Mouse (Mus musculus) forebrain, embryonic 15.5 days (tissue): Measurements from ENCODE around the gene Zfp523. TPM values are rescaled to one million over a fixed set of nuclear protein-coding genes. Genes with fewer than 3 reads are reported as not detected.

Experiments
- ATAC-seq: fragments of 200-750 bp; cut with Nextera tagmentation; replicated peaks from 2 replicates; pipeline ENCODE4 v1.8.0; 2017; ENCODE audit warnings: mild to moderate bottlenecking, moderate TSS enrichment, moderate library complexity
- H3K27ac ChIP-seq: fragments of 300-500 bp; sonication (generic); replicated peaks from 2 replicates; pipeline ENCODE4 v1.5.1; 2015; ENCODE audit warnings: mild to moderate bottlenecking, inconsistent platforms
- H3K27me3 ChIP-seq: fragments of 300-500 bp; sonication (generic); 2 replicates; pipeline ENCODE4 v1.6.1; 2015; ENCODE audit warnings: inconsistent platforms
- H3K36me3 ChIP-seq: fragments of 300-500 bp; sonication (generic); 2 replicates; pipeline ENCODE4 v1.6.1; 2015; ENCODE audit warnings: mild to moderate bottlenecking, inconsistent platforms
- H3K4me1 ChIP-seq: fragments of 300-500 bp; sonication (generic); 2 replicates; pipeline ENCODE4 v1.6.1; 2015; ENCODE audit warnings: inconsistent platforms
- H3K4me2 ChIP-seq: fragments of 300-500 bp; sonication (generic); replicated peaks from 2 replicates; pipeline ENCODE4 v1.6.1; 2015; ENCODE audit warnings: mild to moderate bottlenecking, inconsistent platforms
- H3K4me3 ChIP-seq: fragments of 300-500 bp; sonication (generic); 2 replicates; pipeline ENCODE4 v1.5.1; 2015; ENCODE audit warnings: mild to moderate bottlenecking, inconsistent platforms
- H3K9ac ChIP-seq: fragments of 300-500 bp; sonication (generic); replicated peaks from 2 replicates; pipeline ENCODE4 v1.6.1; 2015; ENCODE audit warnings: mild to moderate bottlenecking, inconsistent platforms
- H3K9me3 ChIP-seq: fragments of 300-500 bp; sonication (generic); 2 replicates; pipeline ENCODE4 v1.6.1; 2016; ENCODE audit warnings: inconsistent platforms
- WGBS: fragments of 180-500 bp; shearing (Covaris S2); methylation state at CpG from one replicate; pipeline ENCODE4 v1.1.7; 2015; ENCODE audit warnings: mixed read lengths; 5-methylcytosine and 5-hydroxymethylcytosine counted together
- polyA plus RNA-seq: library from polyadenylated mRNA; unstranded; fragments of >200 nt; fragmentation: Nextera tagmentation; extraction: Ambion mirVana; gene quantifications from 2 replicates; pipeline ENCODE4 v1.2.1, GENCODE M21; 2015

Zfp523 gene
- 39.6 and 40.7 TPM in 2 replicates for polyA plus RNA-seq

- under 1% methylated on average over 80 of the region's 82 CpGs for WGBS
- Histone ChIP-seq H3K4me3 (peak within 1 kb of the TSS; percentile 96), H3K4me1 (peaks cover 31% of the 10 kb centered on the region), H3K27ac (peak within 1 kb of the TSS; percentile 91), H3K4me2 (peak within 1 kb of the TSS; percentile 86), H3K9ac (peak within 1 kb of the TSS; percentile 96), H3K27me3 (no peaks in the 10 kb centered on the region), H3K9me3 (no peaks in the 10 kb centered on the region), H3K36me3 (no peaks in the 10 kb centered on the region)
- peak; percentile 84 for ATAC-seq
Observed at GRCm38 (mm10) chr17:28176775-28177539, at the start of gene Zfp523. Gene Zfp523, plus strand, starts transcription at chr17:28177129.

- no peaks in the 10 kb centered on the region for H3K36me3 ChIP-seq
- no peak overlapping the region for H3K4me2 ChIP-seq
- ATAC-seq, result no peak
- H3K9me3 ChIP-seq, result no peaks in the 10 kb centered on the region
- peaks cover 4% of the 10 kb centered on the region; the same call in 1 of the 2 replicates for H3K4me1 ChIP-seq
- no peak overlapping the region for H3K27ac ChIP-seq
- no peaks in the 10 kb centered on the region for H3K27me3 ChIP-seq
- 88% methylated on average over 5 of the region's 5 CpGs for WGBS
- no peak overlapping the region for H3K4me3 ChIP-seq
- H3K9ac ChIP-seq, result no peak overlapping the region
Observed at GRCm38 (mm10) chr17:28129796-28130195, 47.1 kb upstream of the Zfp523 start.

- Histone ChIP-seq H3K27ac (no peak overlapping the region), H3K4me2 (no peak overlapping the region), H3K4me3 (no peak overlapping the region), H3K9ac (no peak overlapping the region), H3K36me3 (no peaks in the 10 kb centered on the region), H3K9me3 (no peaks in the 10 kb centered on the region), H3K27me3 (no peaks in the 10 kb centered on the region), H3K4me1 (peaks cover 4% of the 10 kb centered on the region; the same call in 1 of the 2 replicates)
- ATAC-seq, result no peak
- 66% methylated on average over 5 of the region's 5 CpGs for WGBS
Observed at GRCm38 (mm10) chr17:28130391-28131125, 46.4 kb upstream of the Zfp523 start.

- Histone ChIP-seq H3K4me2 (no peak overlapping the region), H3K36me3 (no peaks in the 10 kb centered on the region), H3K4me3 (no peak overlapping the region), H3K27ac (no peak overlapping the region), H3K4me1 (peaks cover 6% of the 10 kb centered on the region), H3K9me3 (no peaks in the 10 kb centered on the region), H3K9ac (no peak overlapping the region), H3K27me3 (no peaks in the 10 kb centered on the region)
- ATAC-seq, result no peak
Observed at GRCm38 (mm10) chr17:28131156-28131555, 45.8 kb upstream of the Zfp523 start.

DNA sequence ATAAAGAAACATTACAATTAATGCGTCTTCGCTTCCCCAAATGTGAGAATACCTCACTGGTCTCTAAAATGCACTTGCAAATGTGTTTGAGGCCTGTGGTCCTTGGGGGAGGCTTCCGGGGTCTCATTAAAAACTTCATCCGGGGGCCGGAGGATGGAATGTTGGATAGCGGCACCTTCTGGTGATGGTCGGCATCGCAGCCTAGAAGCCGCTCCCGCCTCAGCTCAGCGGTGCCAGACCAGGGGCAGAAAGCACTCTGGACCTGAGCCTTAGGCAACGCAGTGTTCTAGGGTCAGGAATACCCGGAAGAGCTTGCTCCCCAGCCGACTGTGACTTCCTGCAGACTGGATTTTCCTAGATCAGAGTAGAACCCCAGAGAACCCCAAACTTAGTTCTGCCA lies 43.7 kb upstream of the Zfp523 start:
- ATAC-seq, result no peak
- no peaks in the 10 kb centered on the region for H3K9me3 ChIP-seq
- no peak overlapping the region for H3K27ac ChIP-seq
- no peak overlapping the region for H3K9ac ChIP-seq
- WGBS, result 4% methylated on average over 14 of the region's 14 CpGs
- no peak overlapping the region for H3K4me3 ChIP-seq
- peak overlapping the region; percentile 21; the same call in 1 of the 2 replicates for H3K4me2 ChIP-seq
- peaks cover 11% of the 10 kb centered on the region for H3K4me1 ChIP-seq
- H3K27me3 ChIP-seq, result no peaks in the 10 kb centered on the region
- no peaks in the 10 kb centered on the region for H3K36me3 ChIP-seq

DNA sequence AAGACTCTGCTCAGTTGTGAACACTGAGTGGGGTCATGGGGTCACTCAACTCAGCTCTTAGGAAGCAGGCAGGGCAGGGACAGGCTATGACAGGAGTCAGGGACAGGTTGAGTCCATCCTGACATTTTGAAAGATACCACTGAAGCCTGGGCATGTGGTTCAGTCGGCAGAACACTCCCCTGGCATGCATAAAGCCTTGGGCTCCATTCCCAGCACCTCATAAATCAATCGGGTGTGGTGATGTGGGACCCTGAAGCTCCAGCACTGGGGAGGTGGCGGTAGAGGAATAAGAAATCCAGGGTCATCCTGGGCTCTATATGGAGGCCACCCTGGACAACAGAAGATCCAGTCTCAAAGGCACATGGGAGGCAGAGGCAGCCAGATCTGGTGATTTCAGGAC lies 41.4 kb upstream of the Zfp523 start:
- peaks cover 15% of the 10 kb centered on the region for H3K4me1 ChIP-seq
- H3K36me3 ChIP-seq, result no peaks in the 10 kb centered on the region
- H3K27me3 ChIP-seq, result no peaks in the 10 kb centered on the region
- no peak overlapping the region for H3K27ac ChIP-seq
- WGBS, result 72% methylated on average over 3 of the region's 3 CpGs
- H3K9me3 ChIP-seq, result no peaks in the 10 kb centered on the region
- H3K9ac ChIP-seq, result no peak overlapping the region
- no peak for ATAC-seq
- no peak overlapping the region for H3K4me2 ChIP-seq
- no peak overlapping the region for H3K4me3 ChIP-seq

DNA sequence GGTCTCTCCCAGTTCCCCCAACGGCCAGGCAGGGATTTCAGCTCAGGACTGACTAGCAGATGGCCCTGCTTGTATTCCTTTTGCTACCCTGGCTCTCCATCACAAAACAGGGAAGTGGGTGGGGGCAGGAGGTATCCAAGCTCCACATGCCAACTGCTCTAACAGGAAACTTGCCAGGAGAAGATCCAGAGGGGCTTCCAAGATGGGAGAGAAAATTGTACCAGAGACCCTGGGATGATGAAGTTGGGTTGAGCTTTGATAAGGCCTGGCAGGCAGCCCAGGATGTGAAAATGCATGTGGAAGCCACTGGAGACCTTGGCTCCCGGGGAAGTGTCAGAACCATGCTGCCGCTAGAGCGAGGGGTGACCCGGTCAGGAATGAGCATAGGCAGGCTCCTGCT lies 40.7 kb upstream of the Zfp523 start:
- no peak overlapping the region; the same call in 1 of the 2 replicates for H3K27ac ChIP-seq

DNA sequence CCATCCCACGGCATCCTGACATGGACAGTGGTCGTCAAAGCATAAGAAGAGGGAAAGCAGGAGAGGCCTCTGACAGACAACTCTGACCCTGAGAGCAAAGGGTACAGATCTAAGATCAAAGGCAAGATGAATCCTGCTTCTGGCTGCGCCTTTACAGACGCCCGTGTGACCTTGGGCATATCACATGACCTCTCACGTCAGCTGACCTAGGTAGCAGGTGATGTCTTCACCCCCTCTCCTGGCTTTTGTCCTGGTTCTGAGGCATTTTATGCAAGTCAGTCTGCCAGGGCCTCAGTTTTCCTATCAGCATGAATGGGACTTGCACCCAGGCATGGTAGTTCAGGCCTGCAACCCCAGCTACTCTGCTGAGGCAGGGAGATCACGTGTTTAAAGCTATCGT lies 38.9 kb upstream of the Zfp523 start:
- no peak overlapping the region for H3K27ac ChIP-seq
- no peaks in the 10 kb centered on the region for H3K9me3 ChIP-seq
- WGBS, result 90% methylated on average over 8 of the region's 8 CpGs
- no peaks in the 10 kb centered on the region for H3K36me3 ChIP-seq
- ATAC-seq, result no peak
- H3K4me3 ChIP-seq, result no peak overlapping the region
- H3K4me2 ChIP-seq, result no peak overlapping the region
- peaks cover 35% of the 10 kb centered on the region for H3K4me1 ChIP-seq
- no peaks in the 10 kb centered on the region for H3K27me3 ChIP-seq
- no peak overlapping the region for H3K9ac ChIP-seq

More for the DNA sequence above, 40.7 kb upstream of the Zfp523 start:
- 39% methylated on average over 5 of the region's 5 CpGs for WGBS
- ATAC-seq, result no peak
- no peak overlapping the region for H3K4me3 ChIP-seq
- H3K27me3 ChIP-seq, result no peaks in the 10 kb centered on the region
- H3K36me3 ChIP-seq, result no peaks in the 10 kb centered on the region
- no peak overlapping the region for H3K9ac ChIP-seq
- peaks cover 23% of the 10 kb centered on the region for H3K4me1 ChIP-seq
- no peak overlapping the region for H3K4me2 ChIP-seq
- no peaks in the 10 kb centered on the region for H3K9me3 ChIP-seq

DNA sequence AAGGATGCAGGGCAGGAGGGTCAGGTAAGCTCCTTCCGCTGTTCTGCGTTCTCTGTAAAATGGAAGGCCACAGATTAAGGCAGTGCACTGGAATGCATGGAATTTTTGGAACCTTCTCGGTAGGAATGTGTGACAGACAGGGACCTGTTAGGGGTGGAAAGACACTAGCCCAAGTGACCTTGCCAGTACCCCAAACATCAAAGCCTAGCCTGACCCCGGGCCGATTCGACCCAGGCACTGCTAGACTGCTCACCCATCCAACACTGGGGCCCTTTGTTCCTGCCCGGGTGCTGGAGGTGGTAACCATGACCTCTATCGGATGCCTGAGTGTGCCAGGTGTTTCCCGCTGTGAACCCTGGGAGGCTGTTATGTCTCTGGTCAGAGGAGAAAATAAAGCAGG lies 38.2 kb upstream of the Zfp523 start:
- H3K9ac ChIP-seq, result no peak overlapping the region
- no peaks in the 10 kb centered on the region for H3K9me3 ChIP-seq
- H3K36me3 ChIP-seq, result no peaks in the 10 kb centered on the region
- H3K4me2 ChIP-seq, result no peak overlapping the region
- H3K4me1 ChIP-seq, result peaks cover 40% of the 10 kb centered on the region
- no peak overlapping the region for H3K4me3 ChIP-seq
- no peak for ATAC-seq
- no peaks in the 10 kb centered on the region for H3K27me3 ChIP-seq
- 84% methylated on average over 9 of the region's 9 CpGs for WGBS
- H3K27ac ChIP-seq, result no peak overlapping the region

GRCm38 (mm10) chr17:28140431-28141204 lies 36.3 kb upstream of the Zfp523 start:
- 19% methylated on average over 13 of the region's 13 CpGs for WGBS
- peaks cover 56% of the 10 kb centered on the region for H3K4me1 ChIP-seq
- H3K4me3 ChIP-seq, result peak overlapping the region; percentile 87; the same call in 1 of the 2 replicates
- no peak for ATAC-seq
- H3K27ac ChIP-seq, result peak overlapping the region; percentile 89; the same call in 1 of the 2 replicates
- no peaks in the 10 kb centered on the region for H3K27me3 ChIP-seq
- no peaks in the 10 kb centered on the region for H3K9me3 ChIP-seq
- H3K9ac ChIP-seq, result peak overlapping the region; percentile 79
- no peaks in the 10 kb centered on the region for H3K36me3 ChIP-seq
- H3K4me2 ChIP-seq, result peak overlapping the region; percentile 90

GRCm38 (mm10) chr17:28141205-28141650 lies 35.7 kb upstream of the Zfp523 start:
- H3K27me3 ChIP-seq, result no peaks in the 10 kb centered on the region
- peak overlapping the region; percentile 79 for H3K9ac ChIP-seq
- H3K9me3 ChIP-seq, result no peaks in the 10 kb centered on the region
- H3K27ac ChIP-seq, result peak overlapping the region; percentile 89
- H3K4me1 ChIP-seq, result peaks cover 55% of the 10 kb centered on the region
- H3K36me3 ChIP-seq, result no peaks in the 10 kb centered on the region
- peak overlapping the region; percentile 90 for H3K4me2 ChIP-seq
- peak; percentile 15; the same call in 1 of the 2 replicates for ATAC-seq
- 2% methylated on average over 15 of the region's 15 CpGs for WGBS
- peak overlapping the region; percentile 87 for H3K4me3 ChIP-seq
